Mouse (Mus musculus) limb, embryonic 14.5 days (tissue): ENCODE results near the gene Ubxn4. TPM values are rescaled to one million over a fixed set of nuclear protein-coding genes. Genes with fewer than 3 reads are reported as not detected.
A peak's percentile ranks its signal among the peaks of the same experiment; 100 is the strongest.
"Not testable (repeated sequence)": the region's sequence is repeated elsewhere in the genome, so short reads cannot be mapped to it uniquely, and the experiment has no call there.

ENCODE experiments used
- ATAC-seq: fragments of 200-750 bp; cut with Nextera tagmentation; 2 replicates; pipeline ENCODE4 v1.8.0; 2017; ENCODE audit warnings: low read depth, moderate number of reproducible peaks, moderate TSS enrichment; ENCODE audit not compliant: low FRiP score
- DNase-seq: peaks from one replicate; pipeline ENCODE4 v3.0.0-alpha.2; 2015; ENCODE audit warnings: low spot score
- H3K27ac ChIP-seq: fragments of 300-500 bp; sonication (generic); replicated peaks from 2 replicates; pipeline ENCODE4 v1.5.1; 2014; ENCODE audit warnings: low read depth, mild to moderate bottlenecking, low read length, moderate library complexity, mixed read lengths
- H3K27me3 ChIP-seq: fragments of 300-500 bp; sonication (generic); 2 replicates; pipeline ENCODE4 v1.6.1; 2014; ENCODE audit warnings: low read length, mixed read lengths; ENCODE audit not compliant: control insufficient read depth, insufficient read depth
- H3K36me3 ChIP-seq: fragments of 300-500 bp; sonication (generic); 2 replicates; pipeline ENCODE4 v1.6.1; 2014; ENCODE audit warnings: mild to moderate bottlenecking, low read length, moderate library complexity, mixed read lengths; ENCODE audit not compliant: control insufficient read depth, insufficient read depth
- H3K4me1 ChIP-seq: fragments of 300-500 bp; sonication (generic); 2 replicates; pipeline ENCODE4 v1.6.1; 2014; ENCODE audit warnings: antibody characterized with exemption, low read length, mixed read lengths; ENCODE audit not compliant: control insufficient read depth, insufficient read depth
- H3K4me2 ChIP-seq: fragments of 300-500 bp; sonication (generic); replicated peaks from 2 replicates; pipeline ENCODE4 v1.6.1; 2014; ENCODE audit warnings: low read depth, mild to moderate bottlenecking, low read length, moderate library complexity; ENCODE audit not compliant: severe bottlenecking
- H3K4me3 ChIP-seq: fragments of 300-500 bp; sonication (generic); replicated peaks from 2 replicates; pipeline ENCODE4 v1.5.1; 2014; ENCODE audit warnings: low read length
- H3K9ac ChIP-seq: fragments of 300-500 bp; sonication (generic); 2 replicates; pipeline ENCODE4 v1.6.1; 2014; ENCODE audit warnings: mild to moderate bottlenecking, low read depth, low read length, moderate library complexity; ENCODE audit not compliant: severe bottlenecking
- H3K9me3 ChIP-seq: fragments of 300-500 bp; sonication (generic); 2 replicates; pipeline ENCODE4 v1.6.1; 2016; ENCODE audit warnings: low read length; ENCODE audit not compliant: control insufficient read depth
- POLR2A ChIP-seq: fragments of 200-500 bp; IDR thresholded peaks from 2 replicates; pipeline ENCODE4 v1.8.0; 2012; ENCODE audit warnings: inconsistent platforms, mild to moderate bottlenecking, moderate library complexity, borderline replicate concordance; ENCODE audit not compliant: insufficient read depth, insufficient read length; ENCODE audit errors: extremely low read depth
- WGBS: fragments of 180-500 bp; shearing (Covaris S2); extraction: QIAGEN DNeasy Blood & Tissue Kit; methylation state at CpG from one replicate; pipeline ENCODE4 v1.1.7; 2014; 5-methylcytosine and 5-hydroxymethylcytosine counted together
- polyA plus RNA-seq, 2 experiments: library from polyadenylated mRNA; depleted of rRNA in 1 of 2; stranded (reverse) in 1 of 2; unstranded in 1 of 2; fragments of >200 nt; fragmentation: Nextera tagmentation in 1 of 2; extraction: Ambion mirVana in 1 of 2; gene quantifications; 2 replicates each; pipeline versions ENCODE4 v1.2.1 to v1.2.3; 2012 to 2014

The Ubxn4 gene
- polyA plus RNA-seq, 2 experiments: 46.5 to 64.0 TPM

DNA sequence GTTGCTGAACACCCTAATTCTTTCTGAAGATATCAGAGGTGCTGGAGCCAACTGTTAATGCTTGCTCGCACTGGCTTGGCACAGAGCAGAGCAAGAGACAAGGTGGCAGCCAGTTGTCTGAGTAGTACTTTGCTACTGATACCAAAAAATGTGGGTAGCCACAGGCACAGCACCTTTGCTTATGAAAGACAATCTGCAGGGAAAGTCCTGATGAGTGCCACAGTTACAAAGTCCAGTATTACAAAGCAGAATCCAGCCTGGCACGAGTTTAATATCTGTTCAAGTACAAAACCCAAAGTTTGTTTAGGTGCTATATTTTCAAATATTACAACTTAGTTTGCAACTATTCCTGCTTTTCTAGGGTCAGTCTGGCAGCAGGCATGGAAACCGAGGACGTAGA, 8.6 kb upstream of the Ubxn4 start:
- no peak overlapping the region for H3K27ac ChIP-seq
- H3K9me3 ChIP-seq: no peaks in the 10 kb centered on the region
- no peaks in the 10 kb centered on the region for H3K27me3 ChIP-seq
- no peak for TF ChIP-seq POLR2A
- H3K4me2 ChIP-seq: no peak overlapping the region
- H3K4me3 ChIP-seq: no peak overlapping the region
- H3K9ac ChIP-seq: no peak overlapping the region
- H3K4me1 ChIP-seq: no peaks in the 10 kb centered on the region
- DNase-seq: no peak
- H3K36me3 ChIP-seq: peaks cover 64% of the 10 kb centered on the region
- WGBS: 92% methylated on average over 4 of the region's 4 CpGs
- ATAC-seq: no peak

DNA sequence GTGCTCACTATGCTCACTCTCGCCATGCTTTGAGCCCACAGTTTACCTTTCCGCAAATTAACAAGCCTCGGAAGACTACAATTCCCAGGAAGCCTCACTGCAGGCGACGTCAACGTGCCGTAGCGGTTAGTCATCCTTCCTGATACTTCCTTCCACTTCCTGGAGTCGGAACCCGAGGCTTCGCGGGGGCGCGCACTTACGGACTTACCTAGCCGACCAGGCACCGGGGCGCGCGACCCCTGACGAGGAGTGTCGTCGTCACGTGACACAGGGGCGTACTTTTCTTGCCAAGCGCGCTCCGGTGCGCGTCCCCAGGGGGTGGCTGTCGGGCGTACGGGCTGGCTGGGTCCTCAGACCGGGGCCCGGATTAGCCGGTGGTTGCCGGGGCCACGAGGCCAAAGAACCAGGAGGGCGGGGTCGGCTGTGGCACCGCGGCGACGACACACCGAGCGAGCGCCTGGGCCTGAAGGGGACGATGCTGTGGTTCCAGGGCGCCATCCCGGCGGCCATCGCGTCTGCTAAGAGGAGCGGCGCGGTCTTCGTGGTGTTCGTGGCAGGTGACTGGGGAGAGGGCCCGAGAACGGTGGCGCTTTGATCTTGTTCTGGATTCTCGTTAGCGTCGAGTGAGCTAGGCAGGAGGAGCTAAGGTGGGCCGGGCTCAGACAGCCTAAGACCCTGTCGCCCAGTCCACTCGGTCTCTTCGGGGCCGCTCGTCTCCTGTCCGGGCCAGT, 397 bp downstream of the Ubxn4 start:
- WGBS: 1% methylated on average over 66 of the region's 71 CpGs
- peaks cover 1% of the 10 kb centered on the region for H3K36me3 ChIP-seq

DNA sequence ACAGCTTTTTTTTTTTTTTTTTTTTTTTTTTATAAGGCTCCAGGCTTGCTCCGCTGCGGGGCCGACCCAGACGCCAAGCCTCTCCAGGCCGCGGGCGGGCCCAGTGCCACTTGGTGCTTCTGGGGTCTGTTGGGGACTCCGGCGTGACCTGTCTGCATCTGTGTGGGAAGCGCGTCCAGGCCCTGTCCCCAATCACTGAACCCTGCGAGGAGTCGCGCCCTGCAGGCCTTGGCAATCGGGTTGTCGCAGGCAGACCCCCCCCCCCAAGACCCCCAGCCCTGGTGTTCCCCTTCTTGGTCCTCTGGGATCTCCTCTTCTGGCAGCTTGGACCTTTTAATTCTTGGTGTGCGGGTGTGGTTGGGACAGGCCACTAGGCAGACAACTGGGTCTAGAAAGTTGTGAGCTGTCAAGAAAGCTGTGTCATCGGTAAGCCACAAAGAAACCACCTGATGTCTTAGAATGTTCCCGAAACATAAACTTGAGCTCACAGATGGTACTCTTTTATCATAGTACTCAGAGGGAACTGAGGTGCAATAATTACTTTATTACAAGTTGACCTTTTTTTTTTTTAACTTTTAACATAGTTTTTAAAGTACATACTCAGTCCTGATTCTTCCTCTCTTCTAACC, 1.1 kb downstream of the Ubxn4 start:
- TF ChIP-seq POLR2A: no peak

More for the DNA sequence above, 397 bp downstream of the Ubxn4 start:
- H3K4me3 ChIP-seq: peak overlapping the region; percentile 83
- H3K4me2 ChIP-seq: peak overlapping the region; percentile 76
- peak overlapping the region; percentile 89 for H3K9ac ChIP-seq
- H3K9me3 ChIP-seq: no peaks in the 10 kb centered on the region
- 0 out of 2 replicates have a peak, but pooled peaks have one; percentile 66 for TF ChIP-seq POLR2A
- H3K4me1 ChIP-seq: 0 out of 2 replicates have a peak, but pooled peaks cover 8% of the 10 kb centered on the region
- peak; percentile 99 for DNase-seq
- peak overlapping the region; percentile 89 for H3K27ac ChIP-seq
- peak; percentile 96 for ATAC-seq
- no peaks in the 10 kb centered on the region for H3K27me3 ChIP-seq

DNA sequence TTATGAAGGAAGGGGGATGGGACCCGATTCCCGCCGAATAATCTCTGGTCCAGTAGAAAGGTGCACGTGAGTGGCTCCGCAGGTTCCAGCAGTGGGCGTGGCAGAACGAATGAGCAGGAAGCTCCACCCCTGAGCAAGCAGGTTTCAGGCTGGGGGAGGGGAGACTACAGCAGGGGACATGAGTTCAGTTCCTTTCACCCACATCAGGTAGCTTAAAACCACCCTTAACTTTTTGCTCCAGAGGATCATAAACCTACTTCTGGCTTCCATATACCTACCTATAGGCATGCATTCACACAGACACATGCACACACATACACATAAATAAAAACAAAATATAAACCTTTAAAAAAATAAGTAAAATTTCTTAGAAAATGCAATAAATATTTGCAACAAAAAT, 23.3 kb downstream of the Ubxn4 start:
- DNase-seq, H3K4me2 ChIP-seq, ATAC-seq, H3K27ac ChIP-seq, H3K4me1 ChIP-seq, H3K9ac ChIP-seq, H3K27me3 ChIP-seq, H3K9me3 ChIP-seq, H3K4me3 ChIP-seq: not testable (repeated sequence)
- H3K36me3 ChIP-seq: peaks cover 80% of the 10 kb centered on the region
- WGBS: 86% methylated on average over 7 of the region's 7 CpGs

More for the DNA sequence above, 1.1 kb downstream of the Ubxn4 start:
- Histone ChIP-seq H3K27ac (peak overlapping the region; percentile 89), H3K4me3 (peak overlapping the region; percentile 83), H3K9me3 (no peaks in the 10 kb centered on the region), H3K27me3 (no peaks in the 10 kb centered on the region), H3K4me1 (0 out of 2 replicates have a peak, but pooled peaks cover 8% of the 10 kb centered on the region), H3K36me3 (peaks cover 2% of the 10 kb centered on the region; the same call in 1 of the 2 replicates), H3K9ac (peak overlapping the region; percentile 89), H3K4me2 (peak overlapping the region; percentile 76)
- DNase-seq: no peak
- WGBS: 2% methylated on average over 19 of the region's 19 CpGs
- ATAC-seq: no peak

DNA sequence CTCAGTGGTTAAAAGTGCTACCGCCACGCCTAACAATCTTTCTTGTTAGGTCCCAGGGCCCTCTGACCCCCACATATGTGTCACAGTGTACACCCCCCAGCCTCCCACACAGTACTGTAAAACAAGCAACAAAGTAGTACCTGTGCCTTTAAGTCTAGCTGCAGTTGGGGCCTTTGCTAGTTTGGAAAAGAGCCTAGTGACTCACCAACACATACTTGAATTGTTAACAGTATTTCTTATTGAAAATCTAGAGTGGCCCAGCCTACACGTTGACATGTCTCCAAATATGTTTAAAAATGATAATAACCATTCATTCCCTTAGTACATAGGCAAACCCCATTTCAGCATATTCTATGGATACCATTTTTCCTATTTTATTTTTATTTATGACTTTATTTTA, 27.0 kb downstream of the Ubxn4 start:
- H3K4me1 ChIP-seq: no peaks in the 10 kb centered on the region
- no peak overlapping the region for H3K4me2 ChIP-seq
- no peaks in the 10 kb centered on the region for H3K27me3 ChIP-seq
- TF ChIP-seq POLR2A: no peak
- H3K27ac ChIP-seq: no peak overlapping the region
- WGBS: 96% methylated on average over 3 of the region's 3 CpGs
- H3K9ac ChIP-seq: no peak overlapping the region
- ATAC-seq (no peak), DNase-seq (no peak)
- H3K9me3 ChIP-seq: no peaks in the 10 kb centered on the region
- no peak overlapping the region for H3K4me3 ChIP-seq
- peaks cover 82% of the 10 kb centered on the region for H3K36me3 ChIP-seq
